Mouse (Mus musculus): ENCODE results near the gene Fam129c.

The Fam129c gene

GRCm38 (mm10) chr8:71574426-71574825, 23.0 kb upstream of the Fam129c start:
- DNase-seq (ENCODE audit: low spot score), result no peak

- no peak for DNase-seq (ENCODE audit: low spot score)
Measured at GRCm38 (mm10) chr8:71575020-71575419, 22.4 kb upstream of the Fam129c start.

GRCm38 (mm10) chr8:71577856-71578387, 19.5 kb upstream of the Fam129c start:
- no peak for DNase-seq (ENCODE audit: low spot score)

GRCm38 (mm10) chr8:71579009-71579408, 18.4 kb upstream of the Fam129c start:
- DNase-seq (ENCODE audit: low spot score), result no peak

DNA sequence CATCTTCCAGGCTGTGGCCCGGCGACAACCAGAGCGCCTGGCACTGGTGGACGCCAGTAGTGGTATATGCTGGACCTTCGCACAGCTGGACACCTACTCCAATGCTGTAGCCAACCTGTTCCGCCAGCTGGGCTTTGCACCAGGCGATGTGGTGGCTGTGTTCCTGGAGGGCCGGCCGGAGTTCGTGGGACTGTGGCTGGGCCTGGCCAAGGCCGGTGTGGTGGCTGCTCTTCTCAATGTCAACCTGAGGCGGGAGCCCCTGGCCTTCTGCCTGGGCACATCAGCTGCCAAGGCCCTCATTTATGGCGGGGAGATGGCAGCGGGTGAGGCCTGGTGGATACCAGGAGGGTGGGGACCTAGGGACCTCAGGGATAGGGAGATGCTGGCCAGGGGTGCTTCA, 18.0 kb upstream of the Fam129c start:
- no peak for DNase-seq (ENCODE audit: low spot score)

GRCm38 (mm10) chr8:71580201-71580600, 17.2 kb upstream of the Fam129c start:
- no peak for DNase-seq (ENCODE audit: low spot score)

- DNase-seq (ENCODE audit: low spot score), result no peak
Measured at GRCm38 (mm10) chr8:71586891-71587290, 10.6 kb upstream of the Fam129c start.

GRCm38 (mm10) chr8:71588762-71589161, 8.7 kb upstream of the Fam129c start:
- DNase-seq (ENCODE audit: low spot score), result no peak

GRCm38 (mm10) chr8:71591017-71591416, 6.4 kb upstream of the Fam129c start:
- DNase-seq (ENCODE audit: low spot score), result no peak

- DNase-seq (ENCODE audit: low spot score), result peak; percentile 96
Measured at GRCm38 (mm10) chr8:71591471-71592373, 5.7 kb upstream of the Fam129c start, which contains the start of gene Pgls. Gene Pgls, plus strand, starts transcription at chr8:71592176.

- DNase-seq (ENCODE audit: low spot score), result peak; percentile 70
Measured at GRCm38 (mm10) chr8:71592374-71593170, 4.9 kb upstream of the Fam129c start.

DNA sequence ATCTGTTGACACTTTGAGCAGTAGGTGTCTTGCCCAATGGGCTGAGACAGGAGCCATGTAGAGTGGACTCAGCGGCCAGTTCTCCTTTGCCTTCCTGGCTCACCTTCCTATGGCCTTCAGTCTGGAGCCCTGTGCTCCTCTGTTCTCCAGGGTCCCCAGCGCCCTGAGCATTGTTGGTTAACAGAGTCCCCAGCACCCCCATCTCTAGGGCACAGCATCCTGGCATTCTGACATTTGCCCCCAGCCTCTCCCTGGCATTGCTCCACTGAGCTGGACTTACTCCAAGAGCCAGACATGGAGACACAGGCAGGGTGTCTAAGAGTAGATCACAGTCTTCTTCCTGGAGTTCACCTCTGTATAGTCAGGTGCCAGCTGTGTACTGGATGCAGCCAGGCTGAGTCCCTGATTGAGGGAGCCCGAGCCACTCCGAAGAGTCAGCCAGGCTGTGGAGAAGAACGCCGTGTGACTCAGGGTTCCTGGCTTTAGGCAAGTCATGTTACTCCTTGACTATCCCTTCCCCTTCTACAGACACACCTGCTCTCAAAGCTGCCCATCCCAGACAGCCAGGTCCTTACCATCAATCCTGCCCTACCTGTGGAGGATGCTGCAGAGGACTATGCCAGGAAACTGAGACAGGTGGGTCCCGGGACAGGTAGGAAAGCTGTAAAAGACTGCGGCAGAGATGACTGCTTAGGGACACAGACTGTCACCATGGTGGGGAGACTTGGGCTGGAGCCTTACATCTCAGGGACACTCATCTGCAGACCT, 3.7 kb upstream of the Fam129c start:
- DNase-seq (ENCODE audit: low spot score), result no peak

GRCm38 (mm10) chr8:71594324-71594722, 3.1 kb upstream of the Fam129c start:
- DNase-seq (ENCODE audit: low spot score), result no peak

DNA sequence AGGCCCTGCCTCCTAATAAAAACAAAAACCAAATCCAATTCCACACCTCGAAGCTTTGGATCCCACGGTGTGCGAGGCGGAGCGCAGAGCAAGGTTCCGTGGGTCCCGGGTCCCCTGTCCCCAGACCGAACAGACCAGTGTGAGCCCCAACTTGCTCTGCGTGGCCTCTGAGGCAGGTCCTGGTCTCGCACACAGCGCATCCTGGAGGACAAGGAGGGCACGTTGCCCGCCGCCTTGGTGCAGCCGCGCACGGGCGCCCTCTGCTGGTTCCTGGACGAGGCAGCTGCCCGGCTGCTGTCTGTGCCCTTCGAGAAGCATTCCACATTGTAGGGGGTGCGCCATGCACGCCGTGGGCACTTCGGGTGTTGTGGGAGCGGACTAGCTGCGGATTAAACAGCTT, 1.6 kb upstream of the Fam129c start:
- DNase-seq (ENCODE audit: low spot score), result peak; percentile 86

DNA sequence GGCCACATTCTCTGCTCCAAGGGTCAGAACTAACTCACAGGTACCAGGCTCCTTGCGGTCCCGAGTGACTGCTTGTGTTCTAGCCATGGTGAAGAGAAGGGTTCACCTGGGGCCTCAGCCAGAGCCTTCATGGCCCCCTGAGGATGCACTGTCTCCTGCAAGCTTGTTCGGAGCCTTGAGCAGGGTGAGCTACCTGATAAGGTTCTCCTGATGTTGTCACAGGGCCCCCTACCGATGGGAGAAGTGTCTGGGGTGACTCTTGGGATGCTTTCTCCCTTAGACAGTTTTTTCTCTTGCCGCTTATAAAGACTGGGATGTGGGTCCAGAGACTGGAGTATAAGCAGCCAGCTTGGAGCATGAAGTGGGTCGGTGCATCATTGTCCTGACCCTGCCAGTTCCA, 1.1 kb upstream of the Fam129c start:
- no peak for DNase-seq (ENCODE audit: low spot score)

DNA sequence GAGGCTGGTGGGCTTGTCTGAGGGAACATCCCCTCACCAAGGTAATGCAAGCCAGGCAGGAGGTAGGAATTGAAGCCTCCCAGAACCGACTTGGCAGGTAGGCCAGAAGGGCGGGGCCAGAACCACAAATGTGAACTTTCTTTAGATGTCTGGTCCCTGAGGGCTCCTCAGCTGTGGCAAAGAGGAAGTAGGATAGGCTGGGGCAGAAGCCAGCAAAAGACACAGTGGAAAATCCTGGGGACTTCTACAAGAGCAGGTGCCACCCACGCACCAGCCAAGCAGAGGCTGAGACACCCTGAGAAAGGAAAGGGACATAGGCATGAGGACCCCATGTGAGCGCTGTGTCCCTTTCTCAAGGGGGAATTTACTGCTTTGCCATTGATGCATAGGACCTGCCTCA, 650 bp upstream of the Fam129c start:
- DNase-seq (ENCODE audit: low spot score), result peak; percentile 28

DNA sequence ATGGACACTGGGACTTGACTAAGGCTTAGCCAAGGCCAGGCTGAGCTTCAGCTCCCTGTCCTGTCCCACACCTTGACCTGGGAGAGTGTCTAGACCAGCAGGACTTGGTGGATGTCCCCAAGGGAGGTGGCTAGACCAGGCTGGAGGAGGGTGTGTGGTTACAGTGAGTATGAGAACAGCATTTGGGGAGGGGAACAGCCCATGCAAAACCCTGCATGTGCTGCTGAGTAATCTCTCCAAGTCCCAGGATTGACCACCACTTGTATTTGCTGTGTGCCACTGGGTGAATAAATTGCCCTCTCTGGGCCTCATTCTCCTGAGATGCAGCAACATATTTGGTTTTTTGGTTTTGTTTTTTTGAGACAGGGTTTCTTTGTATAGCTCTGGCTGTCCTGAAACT, 927 bp downstream of the Fam129c start:
- no peak for DNase-seq (ENCODE audit: low spot score)

- DNase-seq (ENCODE audit: low spot score), result no peak
Measured at GRCm38 (mm10) chr8:71598841-71599240, 1.4 kb downstream of the Fam129c start.

DNA sequence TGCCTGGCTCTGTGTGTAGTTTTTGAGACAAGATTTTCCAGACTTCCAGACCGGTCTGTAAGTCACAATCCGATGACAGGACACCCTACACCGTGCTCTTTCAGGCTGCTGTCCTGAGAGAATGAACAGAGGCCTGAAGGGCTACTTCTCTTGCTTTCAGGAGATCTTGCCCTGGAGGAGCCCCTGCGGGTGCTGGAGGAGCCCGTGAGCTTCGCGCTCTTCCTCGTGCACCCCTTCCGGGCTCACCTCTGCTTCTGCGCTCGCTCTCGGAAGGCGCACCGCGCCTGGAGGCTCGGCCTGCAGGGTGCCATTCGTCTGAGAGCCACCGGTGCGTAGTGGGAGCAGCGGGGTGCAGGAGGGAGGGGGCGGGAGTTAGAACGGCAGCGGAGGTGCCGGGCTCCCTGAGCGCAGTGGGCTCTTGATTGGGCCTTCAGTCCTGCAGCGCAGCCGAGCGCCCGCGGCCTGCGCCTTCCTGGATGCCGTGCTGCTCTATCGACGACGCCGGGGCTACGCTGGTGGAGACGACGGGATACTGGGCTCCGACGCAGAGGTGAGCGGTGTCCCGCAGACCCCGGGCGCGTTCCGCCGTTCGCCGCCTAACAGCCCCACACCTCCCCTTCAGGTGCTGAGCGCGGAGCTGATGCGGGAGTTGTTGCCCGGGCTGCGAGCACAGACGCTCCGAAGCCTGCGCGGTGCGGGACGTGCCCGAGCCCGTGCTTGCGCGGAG, 4.7 kb downstream of the Fam129c start:
- no peak for DNase-seq (ENCODE audit: low spot score)

DNA sequence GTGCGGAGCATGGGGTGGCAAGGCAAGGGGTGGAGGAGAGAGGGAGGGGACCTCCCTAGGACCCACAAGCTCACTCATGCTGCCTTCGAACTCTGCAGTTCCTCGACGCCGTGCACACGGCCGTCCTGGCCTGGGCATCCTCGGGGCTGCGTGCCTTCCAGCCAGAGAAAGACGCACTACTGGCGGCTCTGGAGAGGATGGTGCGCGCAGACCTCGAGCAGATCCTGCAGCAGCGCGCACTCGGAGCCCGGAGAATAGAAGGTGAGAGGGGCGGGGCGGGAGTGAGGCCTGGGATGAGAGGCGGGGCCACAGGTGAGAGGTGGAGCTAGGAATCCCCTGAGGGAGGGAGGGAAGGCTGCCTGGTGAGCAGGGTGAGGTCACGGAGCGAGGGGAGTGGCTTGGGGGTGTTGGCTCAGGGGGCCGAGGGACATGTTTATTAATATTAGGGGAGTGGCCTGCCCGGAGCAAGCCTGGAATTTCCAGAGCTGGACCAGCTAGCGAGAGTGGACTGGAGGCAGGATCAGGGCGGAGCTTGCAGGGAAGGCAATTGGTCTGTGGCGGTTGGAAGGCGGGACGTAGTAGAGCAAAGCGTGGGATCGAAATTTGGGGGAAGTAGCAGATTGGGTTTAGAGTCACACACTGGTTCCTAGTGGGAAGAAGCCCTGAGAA, 5.4 kb downstream of the Fam129c start:
- peak; percentile 92 for DNase-seq (ENCODE audit: low spot score)

DNA sequence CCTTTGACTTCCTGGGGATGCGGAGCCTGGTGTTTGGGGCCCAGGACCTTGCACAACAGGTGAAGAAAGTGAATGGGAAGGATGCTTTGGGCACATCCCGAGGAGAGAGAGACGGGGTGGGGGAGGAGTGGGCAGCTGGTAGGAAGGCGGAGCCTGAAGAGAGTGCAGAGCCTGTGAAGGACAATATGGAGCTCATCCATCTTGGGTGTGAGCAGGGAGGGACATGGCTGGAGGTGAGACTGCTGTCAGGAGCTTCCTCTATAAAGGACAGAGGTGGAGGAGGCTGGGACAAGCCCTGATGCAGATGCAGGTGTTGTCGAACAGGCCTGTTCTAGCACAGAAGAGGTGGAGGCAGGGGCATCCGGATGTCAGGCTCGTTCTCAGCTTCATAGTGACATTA, 6.6 kb downstream of the Fam129c start:
- DNase-seq (ENCODE audit: low spot score), result no peak
